Mouse (Mus musculus): ENCODE measurements around the gene Rbp7.

- TF ChIP-seq CTCF (IDR thresholded peaks at IDR 0.05; ENCODE audit: low read depth) (no peak), EP300 (IDR thresholded peaks at IDR 0.05; ENCODE audit: low read depth) (no peak)
These were observed 22.3 kb upstream of the Rbp7 start, which contains the start of gene Tmem274 for GRCm38 (mm10) chr4:149477078-149477477.
